Mouse (Mus musculus): ENCODE measurements around the gene Cacna1d.

The Cacna1d gene

DNA sequence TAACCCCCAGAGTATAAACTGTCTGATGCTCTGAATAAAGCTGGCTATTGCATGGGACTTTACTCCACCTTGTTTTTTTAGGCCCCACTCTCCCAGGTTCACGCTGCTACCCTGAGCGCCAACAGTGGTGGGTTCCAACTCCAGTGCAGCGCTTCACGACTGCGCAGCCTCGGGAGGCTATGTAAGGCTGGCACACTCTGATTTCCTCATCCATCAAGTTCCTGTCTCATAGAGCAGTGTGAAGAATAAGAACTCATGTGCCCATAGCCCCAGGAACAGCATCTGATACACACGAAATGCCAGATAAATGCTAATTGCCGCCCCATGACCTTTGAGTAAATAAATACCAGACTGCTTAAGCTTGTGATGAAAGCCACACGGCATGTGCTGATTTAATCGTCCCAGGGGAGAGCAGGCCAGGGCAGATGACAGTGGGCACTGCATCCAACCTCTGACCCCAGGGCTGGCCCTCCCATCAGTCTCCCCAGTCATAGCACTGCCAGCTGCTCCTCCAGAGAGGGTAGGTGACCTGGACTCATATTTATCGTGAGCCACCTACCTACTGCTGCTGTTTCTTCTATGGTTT is 352.8 kb downstream of the Cacna1d start:
- no peak for DNase-seq

GRCm38 (mm10) chr14:30137961-30138360 is 353.3 kb downstream of the Cacna1d start:
- no peak for DNase-seq

DNA sequence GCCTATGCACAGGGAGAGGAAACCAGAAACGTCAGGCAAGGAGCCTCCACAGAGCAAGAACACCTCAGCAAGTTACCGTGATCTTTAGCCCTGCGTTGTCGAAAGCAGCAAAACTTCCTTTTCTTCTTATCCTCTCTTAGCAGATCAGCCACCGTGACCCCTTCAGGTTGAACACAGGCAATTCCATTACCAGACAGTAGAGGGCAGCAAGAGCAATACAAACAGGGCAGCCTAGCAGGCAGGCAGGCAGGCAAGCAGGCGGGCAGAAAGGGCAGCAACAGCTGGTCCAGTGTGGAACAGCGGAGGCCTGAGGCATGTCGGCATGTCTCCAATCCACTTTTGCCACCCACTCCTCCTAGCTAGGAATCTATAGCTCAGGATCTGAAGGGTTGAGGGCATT is 354.3 kb downstream of the Cacna1d start:
- peak; percentile 87 for DNase-seq

- DNase-seq, result no peak
Measured at GRCm38 (mm10) chr14:30135351-30135750, 355.9 kb downstream of the Cacna1d start.

- no peak for DNase-seq
Measured at GRCm38 (mm10) chr14:30133684-30134083, 357.6 kb downstream of the Cacna1d start.

GRCm38 (mm10) chr14:30131256-30131655 is 360.0 kb downstream of the Cacna1d start:
- no peak for DNase-seq

GRCm38 (mm10) chr14:30130092-30130491 is 361.2 kb downstream of the Cacna1d start:
- no peak for DNase-seq

DNA sequence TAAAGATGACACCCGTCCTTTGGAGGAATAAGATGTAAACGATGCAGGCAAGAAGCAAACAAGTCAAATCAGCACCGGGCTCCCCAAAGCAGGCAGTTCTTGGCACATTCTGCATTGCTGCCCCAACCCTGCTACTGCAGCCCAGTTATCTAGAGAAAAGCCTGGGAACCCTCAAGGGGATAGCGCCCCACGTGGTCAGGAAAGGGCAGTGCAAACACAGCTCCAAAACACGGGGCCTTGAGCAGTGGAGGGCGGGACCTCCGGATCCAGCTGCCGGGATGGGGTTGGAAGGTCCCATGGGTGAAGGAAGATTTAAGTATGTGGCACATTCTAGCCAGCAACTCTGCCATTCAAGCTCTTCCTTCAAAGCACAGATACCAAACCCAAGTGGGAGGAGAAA is 361.9 kb downstream of the Cacna1d start:
- DNase-seq, result peak; percentile 46

- DNase-seq, result no peak
Measured at GRCm38 (mm10) chr14:30124951-30125690, 366.1 kb downstream of the Cacna1d start.

- no peak for DNase-seq
Measured at GRCm38 (mm10) chr14:30120023-30120422, 371.2 kb downstream of the Cacna1d start.

DNA sequence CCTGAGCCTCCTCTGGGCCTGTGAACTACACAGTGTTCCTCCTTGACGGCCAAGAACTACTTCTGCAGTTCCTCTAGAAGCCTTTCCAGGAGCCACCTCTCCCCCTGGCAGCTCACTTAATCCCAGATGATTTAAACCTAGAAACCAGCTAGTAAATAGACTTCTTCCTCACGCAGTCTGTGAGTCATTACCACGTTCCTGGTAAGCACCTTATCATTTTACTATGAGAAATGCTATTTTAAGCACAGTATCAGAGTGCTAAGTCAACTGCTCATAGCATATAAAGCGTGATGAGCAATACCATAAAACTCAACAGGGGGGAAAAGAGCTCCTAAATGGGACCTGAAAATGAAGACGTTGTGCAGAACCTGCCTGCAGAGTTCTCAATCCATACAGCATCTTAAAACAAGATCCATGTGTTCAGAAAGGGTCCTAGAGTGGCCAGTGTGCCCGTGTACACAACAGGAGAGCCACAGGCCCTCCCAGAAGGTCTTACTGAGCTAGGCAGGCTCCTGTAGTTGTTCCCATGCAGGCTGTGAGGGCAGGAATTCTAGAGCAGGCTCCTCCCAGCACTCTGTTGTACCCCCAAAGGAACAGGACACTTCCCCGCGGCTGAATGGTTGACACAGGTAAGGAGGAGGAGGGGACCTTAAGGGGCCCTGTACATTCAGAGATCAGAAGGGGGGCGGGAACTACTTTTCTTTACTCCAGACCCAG is 377.7 kb downstream of the Cacna1d start:
- no peak for DNase-seq

- peak; percentile 18 for DNase-seq
Measured at GRCm38 (mm10) chr14:30109079-30109478, 382.2 kb downstream of the Cacna1d start.

- DNase-seq, result no peak
Measured at GRCm38 (mm10) chr14:30106550-30106949, 384.7 kb downstream of the Cacna1d start.

DNA sequence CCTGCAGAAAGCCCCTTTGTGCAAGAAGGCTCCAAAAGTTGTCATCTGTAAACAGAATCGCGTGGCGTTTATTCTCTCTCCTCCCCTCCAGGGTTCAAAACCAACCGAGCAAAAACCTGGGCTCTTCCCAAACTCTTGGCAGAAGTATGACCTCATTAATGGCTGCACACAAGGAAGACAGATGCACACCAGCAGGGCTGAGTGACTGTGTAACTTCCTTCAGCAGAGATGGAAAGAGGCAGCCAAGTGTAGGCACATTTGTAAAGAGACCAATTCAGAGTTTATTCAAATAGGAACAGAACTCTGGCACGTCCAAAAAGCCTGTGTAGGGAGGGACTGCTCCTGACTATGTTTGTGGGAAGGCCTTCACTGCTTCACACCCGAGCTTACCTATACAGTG is 385.7 kb downstream of the Cacna1d start:
- no peak for DNase-seq

- DNase-seq, result peak; percentile 3
Measured at GRCm38 (mm10) chr14:30103946-30104536, 387.2 kb downstream of the Cacna1d start.

GRCm38 (mm10) chr14:30097239-30097638 is 394.0 kb downstream of the Cacna1d start:
- peak; percentile 11 for DNase-seq

GRCm38 (mm10) chr14:30092426-30092825 is 398.8 kb downstream of the Cacna1d start:
- no peak for DNase-seq

DNA sequence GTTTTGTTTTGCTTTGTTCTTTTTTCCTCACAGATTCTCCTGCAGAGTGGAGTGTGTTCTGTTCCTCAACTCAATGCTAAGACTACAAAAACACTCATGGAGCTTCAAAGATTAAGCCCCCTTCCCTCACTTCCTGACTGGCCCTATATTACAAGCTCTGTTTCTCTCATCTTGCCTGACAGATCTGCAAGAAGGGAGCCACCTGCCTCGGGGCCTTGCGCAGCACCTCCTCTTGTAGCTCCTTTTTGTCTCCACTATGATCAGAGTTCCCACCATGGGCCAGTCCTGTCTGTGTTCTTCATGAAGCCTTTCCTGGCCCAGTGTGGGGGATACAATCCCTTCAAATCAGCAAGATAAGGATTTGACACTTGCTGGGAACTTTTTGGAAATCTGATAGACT is 399.2 kb downstream of the Cacna1d start:
- no peak for DNase-seq

- DNase-seq, result no peak
Measured at GRCm38 (mm10) chr14:30079729-30080128, 411.5 kb downstream of the Cacna1d start.

DNA sequence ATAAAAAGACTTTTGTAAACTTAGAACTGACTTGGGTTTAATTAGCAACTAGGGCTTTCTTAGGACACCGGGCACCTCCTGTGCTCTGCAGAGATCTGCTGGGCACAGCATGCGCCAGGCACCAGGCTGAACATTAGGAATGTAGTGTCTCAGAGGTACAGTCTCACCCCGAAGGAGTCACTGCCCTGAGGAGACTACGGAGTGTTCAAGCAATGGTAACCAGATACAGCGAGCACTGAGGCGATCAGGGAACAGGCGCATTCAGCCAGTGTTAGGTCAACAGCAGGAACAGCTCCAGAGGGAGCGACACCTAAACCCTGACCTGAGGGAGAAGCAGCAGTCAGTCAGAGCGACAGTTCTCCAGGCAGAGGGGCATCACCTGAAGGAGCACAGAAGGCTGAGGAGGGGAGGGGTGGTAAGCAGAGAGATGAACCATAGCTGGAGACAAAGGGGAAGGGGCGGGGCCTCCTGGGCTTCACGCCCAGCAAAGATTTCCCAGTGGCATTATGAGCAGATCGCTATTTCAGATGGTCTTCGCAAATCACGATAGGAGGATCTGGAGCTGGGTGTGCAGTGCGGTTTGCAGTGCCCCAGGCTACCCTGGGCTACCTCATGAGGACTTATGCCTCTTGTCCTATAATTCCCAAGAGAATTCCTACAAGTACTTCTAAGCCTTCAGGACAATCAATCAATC is 413.0 kb downstream of the Cacna1d start:
- no peak for DNase-seq

- DNase-seq, result no peak
Measured at GRCm38 (mm10) chr14:30075268-30075887, 415.9 kb downstream of the Cacna1d start.

GRCm38 (mm10) chr14:30068566-30068965 is 422.7 kb downstream of the Cacna1d start:
- DNase-seq, result no peak

GRCm38 (mm10) chr14:30066752-30067151 is 424.5 kb downstream of the Cacna1d start:
- DNase-seq, result no peak
